Mouse (Mus musculus): ENCODE data around the gene Rab2b.
A peak's percentile ranks its signal among the peaks of the same experiment; 100 is the strongest.
"Not testable (repeated sequence)": the region's sequence is repeated elsewhere in the genome, so short reads cannot be mapped to it uniquely, and the experiment has no call there.

Gene Rab2b

GRCm38 (mm10) chr14:52278932-52279746 is at the start of gene Rab2b, which contains the start of gene Tox4:
Gene Rab2b, minus strand, starts transcription at chr14:52279545.
Gene Tox4, plus strand, starts transcription at chr14:52279146.
- DNase-seq (ENCODE audit: low spot score in 2 of 2) = peak; percentile 98 to 99

- no peak for DNase-seq (ENCODE audit: low spot score in 2 of 2)
Observed at GRCm38 (mm10) chr14:52327910-52328812, 48.8 kb upstream of the Rab2b start, which contains the start of gene Sall2. Gene Sall2, minus strand, starts transcription at chr14:52328762.

GRCm38 (mm10) chr14:52327375-52327901 is 48.1 kb upstream of the Rab2b start:
- DNase-seq (ENCODE audit: low spot score in 2 of 2) = no peak

GRCm38 (mm10) chr14:52325890-52326289 is 46.5 kb upstream of the Rab2b start:
- no peak for DNase-seq (ENCODE audit: low spot score in 2 of 2)

GRCm38 (mm10) chr14:52319361-52319760 is 40.0 kb upstream of the Rab2b start:
- no peak for DNase-seq (ENCODE audit: low spot score in 2 of 2)

- no peak for DNase-seq (ENCODE audit: low spot score in 2 of 2)
Observed at GRCm38 (mm10) chr14:52316441-52317225, 37.3 kb upstream of the Rab2b start.

- DNase-seq (ENCODE audit: low spot score in 2 of 2) = peak; percentile 25 to 70
Observed at GRCm38 (mm10) chr14:52315792-52316440, 36.6 kb upstream of the Rab2b start.

GRCm38 (mm10) chr14:52315283-52315780 is 36.0 kb upstream of the Rab2b start:
- DNase-seq (ENCODE audit: low spot score in 2 of 2) = no peak

- DNase-seq (ENCODE audit: low spot score in 2 of 2) = no peak
Observed at GRCm38 (mm10) chr14:52314808-52315150, 35.4 kb upstream of the Rab2b start.

- DNase-seq (ENCODE audit: low spot score in 2 of 2) = peak; percentile 17 to 62
Observed at GRCm38 (mm10) chr14:52313931-52314807, 34.8 kb upstream of the Rab2b start.

GRCm38 (mm10) chr14:52310906-52311305 is 31.6 kb upstream of the Rab2b start:
- DNase-seq (ENCODE audit: low spot score in 2 of 2) = no peak

- DNase-seq (ENCODE audit: low spot score in 2 of 2) = not testable (repeated sequence)
Observed at GRCm38 (mm10) chr14:52310343-52310742, 31.0 kb upstream of the Rab2b start.

GRCm38 (mm10) chr14:52306100-52306499 is 26.8 kb upstream of the Rab2b start:
- no peak for DNase-seq (ENCODE audit: low spot score in 2 of 2)

- DNase-seq (ENCODE audit: low spot score in 2 of 2) = peak; percentile 89 to 93
Observed at GRCm38 (mm10) chr14:52304644-52305271, 25.4 kb upstream of the Rab2b start, which contains the start of gene Mettl3. Gene Mettl3, minus strand, starts transcription at chr14:52305128.

GRCm38 (mm10) chr14:52303517-52303916 is 24.2 kb upstream of the Rab2b start:
- not testable (repeated sequence) for DNase-seq (ENCODE audit: low spot score in 2 of 2)

GRCm38 (mm10) chr14:52295558-52296264 is 16.4 kb upstream of the Rab2b start:
- no peak for DNase-seq (ENCODE audit: low spot score in 2 of 2)

GRCm38 (mm10) chr14:52284191-52284590 is 4.8 kb upstream of the Rab2b start:
- no peak for DNase-seq (ENCODE audit: low spot score in 2 of 2)

- DNase-seq (ENCODE audit: low spot score in 2 of 2) = no peak
Observed at GRCm38 (mm10) chr14:52283629-52284028, 4.3 kb upstream of the Rab2b start.

GRCm38 (mm10) chr14:52279747-52280120 is 389 bp upstream of the Rab2b start:
- no peak for DNase-seq (ENCODE audit: low spot score in 2 of 2)
